Mouse (Mus musculus): ENCODE data around the gene Map3k13.
"Not testable (repeated sequence)": the region's sequence is repeated elsewhere in the genome, so short reads cannot be mapped to it uniquely, and the experiment has no call there.

Map3k13 gene

GRCm38 (mm10) chr16:21906902-21907301, 112.8 kb downstream of the Map3k13 start:
- in situ Hi-C loops (cut with MboI, MseI) = no loop called here

DNA sequence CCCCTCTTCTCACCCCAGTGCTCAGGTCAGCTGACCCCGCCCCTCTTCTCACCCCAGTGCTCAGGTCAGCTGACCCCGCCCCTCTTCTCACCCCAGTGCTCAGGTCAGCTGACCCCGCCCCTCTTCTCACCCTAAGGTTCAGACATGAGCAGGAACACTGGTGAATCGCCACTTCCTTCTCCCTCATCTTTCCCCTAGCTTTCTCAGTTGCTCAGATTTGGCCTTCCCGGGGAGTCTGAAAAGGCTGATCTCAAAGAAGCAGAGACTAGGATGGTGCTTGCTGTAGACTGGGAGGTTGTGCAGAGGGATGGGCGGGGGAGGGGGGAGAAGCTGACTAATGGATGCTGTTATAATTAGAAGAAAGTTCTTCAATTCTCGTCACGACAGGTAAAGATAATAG, 114.8 kb downstream of the Map3k13 start:
- in situ Hi-C loops (cut with MboI, MseI) = not testable (repeated sequence)

- in situ Hi-C loops (cut with MboI, MseI) = loop anchor here (10.0 kb wide), 1 partner anchor 581 kb away; no protein-coding TSS in a partner anchor
These were observed 119.2 kb downstream of the Map3k13 start for GRCm38 (mm10) chr16:21913347-21913746.

DNA sequence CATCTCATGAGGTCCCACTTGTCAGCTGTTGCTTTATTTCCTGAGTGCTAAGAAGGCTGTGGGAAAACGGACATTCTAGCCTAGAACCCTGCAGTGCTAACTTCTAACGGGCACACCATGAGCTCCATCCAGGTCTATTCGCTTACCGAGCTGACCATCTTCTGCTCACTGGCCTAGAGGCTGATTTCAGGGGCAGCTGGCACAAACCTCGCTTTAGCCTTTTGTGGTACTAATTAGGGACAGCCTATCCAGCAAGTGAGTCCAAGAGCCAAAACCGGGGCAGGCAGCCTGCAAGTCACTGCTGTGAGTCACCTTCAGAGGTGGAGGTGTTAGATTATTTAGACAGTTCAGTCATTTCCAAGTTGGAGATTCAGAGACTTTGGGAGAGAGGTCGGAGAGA, 122.5 kb downstream of the Map3k13 start:
- in situ Hi-C loops (cut with MboI, MseI) = loop anchor here (10.0 kb wide), 1 partner anchor 578 kb away; no protein-coding TSS in a partner anchor

- in situ Hi-C loops (cut with MboI, MseI) = no loop called here
These were observed 134.3 kb downstream of the Map3k13 start for GRCm38 (mm10) chr16:21928471-21928870.

DNA sequence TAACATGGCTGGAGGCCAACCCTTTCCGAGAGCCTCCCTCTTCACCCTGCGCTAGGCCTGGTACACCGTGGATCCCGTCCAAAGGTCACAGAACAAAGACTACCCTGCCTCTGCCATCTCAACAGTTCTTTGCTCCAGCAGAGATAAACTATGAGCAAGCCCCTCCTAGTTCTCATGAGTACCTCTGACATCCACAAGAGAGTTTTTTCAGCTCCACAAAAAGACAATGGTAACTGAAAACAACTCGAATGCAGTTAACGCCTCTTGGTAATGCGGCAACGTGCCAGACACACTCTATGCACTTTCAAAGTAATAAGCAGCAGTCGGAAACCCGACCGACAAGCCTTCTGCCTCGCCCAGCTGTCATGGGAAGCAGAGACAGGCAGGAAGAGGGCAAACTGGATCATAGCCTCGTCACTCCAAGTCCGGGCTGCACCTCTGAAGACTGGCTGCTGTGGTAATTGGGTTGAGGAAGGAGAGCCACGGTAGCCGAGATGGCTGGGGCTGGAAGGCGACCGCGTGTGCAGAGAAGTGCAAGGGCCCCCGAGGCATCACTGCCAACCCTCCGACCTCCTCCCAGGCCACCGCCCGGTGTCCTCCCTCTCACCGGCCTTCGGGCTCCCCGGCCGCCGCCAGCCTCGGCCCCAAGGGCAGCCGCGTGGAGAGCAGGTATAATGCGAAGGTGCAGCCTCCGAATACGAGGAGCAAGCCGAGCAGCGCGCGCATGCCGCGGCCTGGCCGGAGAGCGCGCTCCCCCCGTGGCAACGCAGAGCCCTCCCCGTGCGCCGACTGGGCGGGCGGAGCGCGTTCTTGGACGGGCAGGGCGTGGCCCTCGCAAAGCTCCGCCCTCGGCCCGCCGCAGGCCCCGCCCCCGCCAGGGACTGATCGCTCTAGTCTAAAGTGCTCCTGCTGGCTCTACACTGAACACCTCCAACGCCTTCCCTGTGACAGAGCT, 152.9 kb downstream of the Map3k13 start, which contains the start of gene Tmem41a:
Gene Tmem41a, minus strand, starts transcription at position 792 of the 955 bp plus-strand sequence.
- in situ Hi-C loops (cut with MboI, MseI) = no loop called here

DNA sequence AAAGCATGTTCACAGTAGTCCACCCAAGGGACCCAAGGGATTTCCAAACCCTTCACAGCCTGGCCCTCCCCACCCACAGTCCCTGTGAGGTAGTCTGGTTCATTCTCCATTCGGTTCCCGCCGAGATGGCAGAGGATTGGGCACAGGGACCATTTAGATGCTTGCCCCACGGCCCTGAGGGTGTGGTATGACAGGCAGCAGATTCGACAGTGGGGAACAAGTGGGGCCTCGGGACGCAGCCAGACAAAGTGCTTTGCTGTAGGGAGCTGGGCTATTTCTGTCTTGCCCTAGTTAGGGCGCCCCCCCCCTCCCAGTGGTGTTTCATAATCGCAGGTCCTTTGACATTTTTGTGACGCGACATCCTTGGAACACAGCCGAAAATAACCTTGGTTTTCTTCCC, 161.4 kb downstream of the Map3k13 start:
- in situ Hi-C loops (cut with MboI, MseI) = loop anchor here (25.0 kb wide), 1 partner anchor 1082 kb away; the partner anchor contains the start of gene Kng2

DNA sequence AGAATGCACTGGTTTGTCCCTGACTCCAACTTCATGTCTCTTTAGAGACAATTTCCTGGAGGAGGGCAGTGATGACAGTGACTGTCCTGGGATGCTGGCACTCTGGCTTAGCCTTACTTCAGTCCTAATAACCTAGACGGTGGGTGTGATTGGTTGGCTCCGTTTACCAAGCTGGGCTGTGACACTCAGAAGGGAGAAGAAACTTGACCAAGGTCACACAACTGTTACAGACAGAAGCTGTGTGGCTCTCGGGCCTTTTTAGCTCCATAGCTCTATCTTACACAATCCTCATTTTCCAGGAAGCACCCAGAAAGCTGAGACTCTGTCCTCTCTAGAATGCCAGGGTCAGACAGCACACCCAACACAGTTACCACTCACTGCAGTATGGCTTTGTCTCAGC, 171.4 kb downstream of the Map3k13 start:
- in situ Hi-C loops (cut with MboI, MseI) = loop anchor here (25.0 kb wide), 1 partner anchor 1072 kb away; the partner anchor contains the start of gene Kng2

DNA sequence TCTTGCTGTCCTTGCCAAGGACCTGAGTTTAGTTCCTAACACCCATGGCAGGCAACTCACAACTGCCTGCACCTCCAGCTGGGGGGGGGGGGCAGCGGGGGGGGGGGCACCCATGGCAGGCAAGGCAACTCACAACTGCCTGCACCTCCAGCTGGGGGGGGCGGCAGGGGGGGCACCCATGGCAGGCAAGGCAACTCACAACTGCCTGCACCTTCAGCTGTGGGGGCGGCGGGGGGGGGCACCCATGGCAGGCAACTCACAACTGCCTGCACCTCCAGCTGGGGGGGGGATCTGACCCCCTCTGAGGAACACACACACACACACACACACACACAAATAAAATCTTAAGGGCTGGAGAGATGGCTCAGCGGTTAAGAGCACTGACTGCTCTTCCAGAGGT, 175.7 kb downstream of the Map3k13 start:
- in situ Hi-C loops (cut with MboI, MseI) = loop anchor here (25.0 kb wide), 1 partner anchor 1067 kb away; the partner anchor contains the start of gene Kng2

DNA sequence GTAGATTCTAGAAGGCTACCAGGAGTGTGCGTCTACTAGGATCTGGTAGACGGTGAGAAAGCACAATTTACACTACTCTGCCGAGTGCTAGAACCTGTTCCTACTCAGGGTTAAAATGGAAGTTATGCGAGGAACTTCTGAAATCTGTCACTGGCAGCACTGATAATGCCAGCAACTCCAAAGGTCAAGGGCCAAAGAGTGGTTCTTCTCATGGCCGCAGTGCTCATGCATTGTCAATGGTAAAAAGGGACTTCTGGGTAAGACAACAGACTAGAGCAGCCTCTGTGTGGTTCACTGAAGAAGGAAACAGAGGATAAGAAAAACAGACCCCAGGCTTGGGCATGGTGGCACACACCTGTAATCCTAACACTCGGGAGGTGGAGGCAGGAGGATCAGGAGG, 176.4 kb downstream of the Map3k13 start:
- in situ Hi-C loops (cut with MboI, MseI) = loop anchor here (25.0 kb wide), 1 partner anchor 1067 kb away; the partner anchor contains the start of gene Kng2

GRCm38 (mm10) chr16:21971446-21971845, 177.3 kb downstream of the Map3k13 start:
- in situ Hi-C loops (cut with MboI, MseI) = loop anchor here (25.0 kb wide), 1 partner anchor 1066 kb away; the partner anchor contains the start of gene Kng2

DNA sequence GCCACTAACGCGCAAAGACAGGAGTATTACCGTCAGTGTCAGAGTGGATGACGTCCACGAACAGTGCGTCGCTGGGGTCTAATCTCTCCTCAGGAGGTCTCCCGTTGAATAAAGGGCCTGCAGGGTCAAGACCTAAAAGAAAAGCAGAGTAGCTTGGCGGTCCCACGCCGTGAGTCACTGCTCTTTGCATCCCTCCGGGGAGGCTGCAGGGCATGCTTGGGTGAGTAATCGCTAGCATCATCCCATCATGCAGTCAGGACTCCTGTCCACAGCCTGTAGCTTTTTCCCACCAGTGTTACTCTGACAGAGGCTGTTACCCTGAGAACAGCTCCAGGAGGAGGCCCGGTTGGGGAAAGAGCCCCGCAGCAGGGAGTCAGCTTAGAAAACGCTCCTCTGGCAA, 182.1 kb downstream of the Map3k13 start:
- in situ Hi-C loops (cut with MboI, MseI) = no loop called here

DNA sequence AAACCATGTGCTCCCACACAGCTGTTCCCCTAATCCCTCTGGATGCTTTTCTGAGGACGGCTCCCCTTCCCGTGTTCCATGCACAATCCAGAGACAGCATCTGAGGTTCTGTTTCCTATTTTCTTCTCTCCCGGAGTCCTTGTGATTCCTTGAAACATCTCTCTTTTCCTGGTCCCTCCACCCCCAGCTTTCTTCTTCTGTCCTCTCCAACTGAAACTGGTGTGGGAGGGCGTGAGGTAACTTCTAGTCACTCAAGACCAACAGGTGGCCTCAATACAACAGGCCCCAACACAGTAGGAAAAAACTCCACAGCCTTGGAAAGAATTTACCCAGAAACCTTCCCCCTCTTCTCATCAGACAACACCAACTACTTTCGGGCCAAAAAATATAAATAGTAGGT, 183.2 kb downstream of the Map3k13 start:
- in situ Hi-C loops (cut with MboI, MseI) = no loop called here
